Mouse (Mus musculus) WW6 (cell line): Measurements from ENCODE around the gene Prrt4.

Experiments used
- DNase-seq: peaks from one replicate; pipeline ENCODE4 v3.0.0-alpha.2; 2013; ENCODE audit warnings: low read depth, low spot score

The Prrt4 gene

GRCm38 (mm10) chr6:29147407-29148010, 31.9 kb downstream of the Prrt4 start:
- no peak for DNase-seq

GRCm38 (mm10) chr6:29146641-29147040, 32.7 kb downstream of the Prrt4 start:
- no peak for DNase-seq

DNA sequence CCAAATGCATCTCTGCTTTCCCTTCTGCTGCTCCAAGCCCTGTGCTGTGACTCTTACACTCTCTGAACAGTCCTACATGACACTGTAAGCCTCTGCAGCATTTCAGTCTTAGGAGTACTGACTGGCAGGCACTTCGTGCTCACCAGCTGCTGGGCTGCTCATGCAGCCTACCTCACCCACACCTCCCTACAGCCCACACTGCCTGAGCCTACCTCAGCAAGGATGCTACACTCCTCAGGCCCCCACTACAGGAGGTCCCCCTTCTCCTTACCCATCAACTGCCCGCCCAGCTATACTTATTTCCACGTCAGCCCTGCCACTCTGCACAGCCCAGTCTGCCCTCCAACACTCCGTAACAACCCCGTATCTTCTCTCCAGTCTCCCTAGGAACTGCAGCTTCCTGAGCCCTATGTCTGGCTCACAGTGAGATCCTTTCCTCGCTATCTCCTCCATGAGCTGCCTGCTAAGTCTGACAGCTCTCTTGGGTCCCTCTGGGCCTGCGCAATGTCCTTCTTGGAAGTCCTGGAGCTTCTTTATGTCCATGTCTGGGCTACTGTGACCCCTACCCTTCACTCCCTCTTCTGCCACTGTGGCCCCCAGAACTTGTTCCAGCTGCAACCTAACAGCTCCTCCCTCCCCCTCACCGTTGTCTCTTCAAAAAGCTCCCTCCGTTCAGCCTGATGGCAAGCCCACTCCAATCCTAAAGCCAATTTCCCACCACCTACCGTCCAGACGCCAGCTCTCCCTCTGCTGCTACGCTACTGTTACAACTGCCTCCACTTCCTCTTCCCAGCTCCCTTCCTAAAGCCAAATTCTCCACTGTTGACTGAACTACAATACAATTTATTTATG, 33.7 kb downstream of the Prrt4 start:
- DNase-seq, result no peak

GRCm38 (mm10) chr6:29144971-29145370, 34.4 kb downstream of the Prrt4 start:
- DNase-seq, result no peak

DNA sequence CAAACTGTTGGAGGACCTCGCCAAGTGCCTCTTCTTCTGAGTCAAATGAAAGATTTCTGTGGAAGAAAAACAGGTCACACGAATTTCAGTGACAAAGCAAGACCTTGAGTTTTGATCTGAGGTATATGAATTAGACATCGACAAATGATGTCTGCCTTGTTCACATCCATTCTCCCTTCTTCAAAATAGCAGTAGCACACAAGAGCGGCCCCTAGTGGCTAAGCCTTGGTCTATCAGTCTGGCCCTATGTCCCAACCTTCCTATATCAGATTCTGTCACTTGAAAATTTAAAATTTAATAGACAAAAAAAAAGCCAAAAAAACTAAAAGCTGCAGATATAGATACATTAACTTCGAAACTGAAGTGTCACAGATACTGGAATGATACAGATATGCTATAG, 35.8 kb downstream of the Prrt4 start:
- no peak for DNase-seq

DNA sequence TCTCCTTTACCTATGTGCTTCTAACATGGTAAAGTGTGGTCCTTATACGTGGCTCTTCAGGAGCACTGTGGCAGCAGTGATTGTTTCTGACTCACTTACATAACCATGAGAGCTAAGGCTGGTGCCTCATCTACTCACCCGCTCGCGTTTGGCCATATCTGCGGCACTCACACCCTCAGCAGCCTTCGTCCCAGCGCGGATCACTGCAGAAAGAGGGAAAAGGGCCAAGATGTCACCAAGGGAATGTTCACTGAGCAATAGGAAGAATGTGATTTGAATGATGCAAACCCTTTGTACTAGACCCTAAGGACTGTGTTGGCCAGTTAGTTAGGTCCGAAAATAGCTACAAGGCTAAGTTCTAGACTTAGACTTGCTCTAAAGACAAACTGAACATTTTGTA, 41.9 kb downstream of the Prrt4 start:
- no peak for DNase-seq

DNA sequence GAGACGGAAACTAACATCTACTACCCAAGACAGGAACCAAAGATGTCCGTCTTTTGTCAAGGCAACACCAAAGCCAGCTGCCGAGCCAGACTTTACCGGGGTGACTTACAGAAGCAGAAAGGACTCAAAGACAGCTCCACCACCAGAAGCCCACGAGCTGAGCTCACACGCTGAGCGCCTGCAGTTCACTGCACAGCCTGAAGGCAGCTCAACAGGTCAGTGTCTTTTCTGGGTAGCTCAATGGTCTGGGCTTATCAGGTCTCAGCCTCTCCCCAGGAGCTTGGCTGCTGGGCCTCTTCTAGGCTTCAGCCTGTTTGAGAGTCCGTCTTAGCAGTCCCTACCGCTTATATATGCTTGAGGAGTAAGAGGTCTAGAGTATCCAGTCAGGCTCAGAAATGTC, 46.3 kb downstream of the Prrt4 start:
- DNase-seq, result no peak

GRCm38 (mm10) chr6:29126878-29127426, 52.4 kb downstream of the Prrt4 start:
- no peak for DNase-seq

- no peak for DNase-seq
These were observed 59.4 kb downstream of the Prrt4 start for GRCm38 (mm10) chr6:29119990-29120389.
